Mouse (Mus musculus) lung, embryonic 15.5 days (tissue): ENCODE results near the gene Asb11. TPM values are rescaled to one million over a fixed set of nuclear protein-coding genes. Genes with fewer than 3 reads are reported as not detected.

Experiments
- ATAC-seq: fragments of 200-750 bp; cut with Nextera tagmentation; 2 replicates; pipeline ENCODE4 v1.8.0; 2017; ENCODE audit warnings: moderate number of reproducible peaks, borderline replicate concordance; ENCODE audit not compliant: low FRiP score, low TSS enrichment; ENCODE audit errors: extremely low read depth
- H3K27ac ChIP-seq: fragments of 300-500 bp; sonication (generic); 2 replicates; pipeline ENCODE4 v1.5.1; 2015; ENCODE audit warnings: moderate library complexity, mild to moderate bottlenecking, inconsistent platforms
- H3K27me3 ChIP-seq: fragments of 300-500 bp; sonication (generic); 2 replicates; pipeline ENCODE4 v1.6.1; 2015; ENCODE audit warnings: inconsistent platforms
- H3K36me3 ChIP-seq: fragments of 300-500 bp; sonication (generic); 2 replicates; pipeline ENCODE4 v1.6.1; 2015; ENCODE audit warnings: inconsistent platforms
- H3K4me1 ChIP-seq: fragments of 300-500 bp; sonication (generic); 2 replicates; pipeline ENCODE4 v1.6.1; 2015; ENCODE audit warnings: inconsistent platforms
- H3K4me2 ChIP-seq: fragments of 300-500 bp; sonication (generic); 2 replicates; pipeline ENCODE4 v1.6.1; 2015; ENCODE audit warnings: inconsistent platforms, mild to moderate bottlenecking, moderate library complexity
- H3K4me3 ChIP-seq: fragments of 300-500 bp; sonication (generic); 2 replicates; pipeline ENCODE4 v1.5.1; 2015; ENCODE audit warnings: mild to moderate bottlenecking, inconsistent platforms
- H3K9ac ChIP-seq: fragments of 300-500 bp; sonication (generic); 2 replicates; pipeline ENCODE4 v1.6.1; 2015; ENCODE audit warnings: inconsistent platforms
- H3K9me3 ChIP-seq: fragments of 300-500 bp; sonication (generic); 2 replicates; pipeline ENCODE4 v1.6.1; 2016; ENCODE audit warnings: inconsistent platforms
- WGBS: fragments of 180-500 bp; shearing (Covaris S2); methylation state at CpG from one replicate; pipeline ENCODE4 v1.1.7; 2015; 5-methylcytosine and 5-hydroxymethylcytosine counted together
- polyA plus RNA-seq: library from polyadenylated mRNA; unstranded; fragments of >200 nt; fragmentation: Nextera tagmentation; extraction: Ambion mirVana; gene quantifications from 2 replicates; pipeline ENCODE4 v1.2.1, GENCODE M21; 2015

Gene Asb11
- polyA plus RNA-seq, 1 experiment from 2014 or later = 0.65 TPM

- Histone ChIP-seq H3K4me1 (peaks cover 9% of the 10 kb centered on the region; the same call in 1 of the 2 replicates), H3K27me3 (no peaks in the 10 kb centered on the region), H3K4me3 (peak overlapping the region; percentile 57), H3K9ac (peak overlapping the region; percentile 65), H3K27ac (no peak overlapping the region), H3K4me2 (peak overlapping the region; percentile 54), H3K9me3 (no peaks in the 10 kb centered on the region), H3K36me3 (peaks cover 11% of the 10 kb centered on the region; the same call in 1 of the 2 replicates)
- 28% methylated on average over 3 of the region's 3 CpGs for WGBS
- ATAC-seq = no peak
These were observed 16.3 kb upstream of the Asb11 start for GRCm38 (mm10) chrX:164420518-164420917.

GRCm38 (mm10) chrX:164424821-164425220 lies 12.0 kb upstream of the Asb11 start:
- H3K36me3 ChIP-seq = peaks cover 11% of the 10 kb centered on the region; the same call in 1 of the 2 replicates
- 83% methylated on average over 1 of the region's 1 CpGs for WGBS
- no peak for ATAC-seq
- no peak overlapping the region for H3K27ac ChIP-seq
- peaks cover 9% of the 10 kb centered on the region; the same call in 1 of the 2 replicates for H3K4me1 ChIP-seq
- H3K4me3 ChIP-seq = no peak overlapping the region
- no peak overlapping the region for H3K9ac ChIP-seq
- no peak overlapping the region for H3K4me2 ChIP-seq
- no peaks in the 10 kb centered on the region for H3K27me3 ChIP-seq
- H3K9me3 ChIP-seq = no peaks in the 10 kb centered on the region

- no peak overlapping the region for H3K27ac ChIP-seq
These were observed 9.5 kb upstream of the Asb11 start for GRCm38 (mm10) chrX:164427295-164427694.

GRCm38 (mm10) chrX:164428224-164428623 lies 8.6 kb upstream of the Asb11 start:
- ATAC-seq = no peak
- no peaks in the 10 kb centered on the region for H3K27me3 ChIP-seq
- no peak overlapping the region for H3K9ac ChIP-seq
- H3K4me1 ChIP-seq = no peaks in the 10 kb centered on the region
- no peaks in the 10 kb centered on the region for H3K9me3 ChIP-seq
- no peak overlapping the region for H3K4me3 ChIP-seq
- H3K36me3 ChIP-seq = peaks cover 20% of the 10 kb centered on the region
- H3K27ac ChIP-seq = no peak overlapping the region
- H3K4me2 ChIP-seq = no peak overlapping the region
- 75% methylated on average over 2 of the region's 2 CpGs for WGBS

More at GRCm38 (mm10) chrX:164427295-164427694, 9.5 kb upstream of the Asb11 start:
- WGBS = 87% methylated on average over 4 of the region's 4 CpGs
- H3K9ac ChIP-seq = no peak overlapping the region
- ATAC-seq = no peak
- H3K4me2 ChIP-seq = no peak overlapping the region
- H3K4me1 ChIP-seq = no peaks in the 10 kb centered on the region
- no peak overlapping the region for H3K4me3 ChIP-seq
- H3K9me3 ChIP-seq = no peaks in the 10 kb centered on the region
- H3K27me3 ChIP-seq = no peaks in the 10 kb centered on the region
- H3K36me3 ChIP-seq = peaks cover 24% of the 10 kb centered on the region

GRCm38 (mm10) chrX:164430621-164431020 lies 6.2 kb upstream of the Asb11 start:
- no peak overlapping the region for H3K9ac ChIP-seq
- no peak for ATAC-seq

GRCm38 (mm10) chrX:164431133-164431532 lies 5.7 kb upstream of the Asb11 start:
- peaks cover 16% of the 10 kb centered on the region for H3K36me3 ChIP-seq
- H3K4me2 ChIP-seq = no peak overlapping the region
- H3K9ac ChIP-seq = no peak overlapping the region
- H3K27me3 ChIP-seq = no peaks in the 10 kb centered on the region
- no peaks in the 10 kb centered on the region for H3K4me1 ChIP-seq
- H3K4me3 ChIP-seq = no peak overlapping the region
- no peak for ATAC-seq
- no peaks in the 10 kb centered on the region for H3K9me3 ChIP-seq
- H3K27ac ChIP-seq = no peak overlapping the region
- WGBS = 81% methylated on average over 2 of the region's 2 CpGs

More at GRCm38 (mm10) chrX:164430621-164431020, 6.2 kb upstream of the Asb11 start:
- WGBS = 68% methylated on average over 6 of the region's 6 CpGs
- Histone ChIP-seq H3K4me2 (no peak overlapping the region), H3K4me1 (no peaks in the 10 kb centered on the region), H3K9me3 (no peaks in the 10 kb centered on the region), H3K4me3 (no peak overlapping the region), H3K36me3 (peaks cover 16% of the 10 kb centered on the region), H3K27ac (no peak overlapping the region), H3K27me3 (no peaks in the 10 kb centered on the region)

- no peaks in the 10 kb centered on the region for H3K27me3 ChIP-seq
- no peak overlapping the region for H3K4me2 ChIP-seq
- no peak overlapping the region for H3K9ac ChIP-seq
- no peak for ATAC-seq
- no peak overlapping the region for H3K27ac ChIP-seq
- H3K4me3 ChIP-seq = no peak overlapping the region
- H3K9me3 ChIP-seq = no peaks in the 10 kb centered on the region
- 83% methylated on average over 6 of the region's 6 CpGs for WGBS
- no peaks in the 10 kb centered on the region for H3K4me1 ChIP-seq
- H3K36me3 ChIP-seq = peaks cover 16% of the 10 kb centered on the region
These were observed 5.3 kb upstream of the Asb11 start for GRCm38 (mm10) chrX:164431541-164431940.

GRCm38 (mm10) chrX:164432682-164433081 lies 4.1 kb upstream of the Asb11 start:
- no peak overlapping the region for H3K27ac ChIP-seq
- H3K4me2 ChIP-seq = no peak overlapping the region
- no peak overlapping the region for H3K9ac ChIP-seq
- H3K36me3 ChIP-seq = peaks cover 16% of the 10 kb centered on the region
- no peaks in the 10 kb centered on the region for H3K4me1 ChIP-seq
- no peak for ATAC-seq
- 96% methylated on average over 9 of the region's 9 CpGs for WGBS
- no peaks in the 10 kb centered on the region for H3K27me3 ChIP-seq
- H3K4me3 ChIP-seq = no peak overlapping the region
- H3K9me3 ChIP-seq = no peaks in the 10 kb centered on the region

GRCm38 (mm10) chrX:164439462-164439861 lies 2.7 kb downstream of the Asb11 start:
- H3K9ac ChIP-seq = no peak overlapping the region
- ATAC-seq = no peak
- H3K9me3 ChIP-seq = no peaks in the 10 kb centered on the region
- WGBS = 71% methylated on average over 7 of the region's 7 CpGs
- H3K27me3 ChIP-seq = no peaks in the 10 kb centered on the region
- no peak overlapping the region for H3K27ac ChIP-seq
- H3K36me3 ChIP-seq = no peaks in the 10 kb centered on the region
- no peak overlapping the region for H3K4me2 ChIP-seq
- no peak overlapping the region for H3K4me3 ChIP-seq
- 0 out of 2 replicates have a peak, but pooled peaks cover 3% of the 10 kb centered on the region for H3K4me1 ChIP-seq

- no peak overlapping the region for H3K4me2 ChIP-seq
- peak; percentile 92 for ATAC-seq
- WGBS = 47% methylated on average over 2 of the region's 2 CpGs
- H3K27me3 ChIP-seq = no peaks in the 10 kb centered on the region
- H3K27ac ChIP-seq = peak overlapping the region; percentile 84
- no peak overlapping the region for H3K9ac ChIP-seq
- no peaks in the 10 kb centered on the region for H3K36me3 ChIP-seq
- 0 out of 2 replicates have a peak, but pooled peaks cover 3% of the 10 kb centered on the region for H3K4me1 ChIP-seq
- no peaks in the 10 kb centered on the region for H3K9me3 ChIP-seq
- H3K4me3 ChIP-seq = no peak overlapping the region
These were observed 3.3 kb downstream of the Asb11 start for GRCm38 (mm10) chrX:164440140-164440539.

- 63% methylated on average over 3 of the region's 3 CpGs for WGBS
- no peak overlapping the region for H3K4me3 ChIP-seq
- peak; percentile 30; the same call in 1 of the 2 replicates for ATAC-seq
- no peak overlapping the region for H3K4me2 ChIP-seq
- H3K27me3 ChIP-seq = no peaks in the 10 kb centered on the region
- H3K9me3 ChIP-seq = no peaks in the 10 kb centered on the region
- H3K4me1 ChIP-seq = 0 out of 2 replicates have a peak, but pooled peaks cover 3% of the 10 kb centered on the region
- H3K27ac ChIP-seq = peak overlapping the region; percentile 84
- no peaks in the 10 kb centered on the region for H3K36me3 ChIP-seq
- no peak overlapping the region for H3K9ac ChIP-seq
These were observed 3.9 kb downstream of the Asb11 start for GRCm38 (mm10) chrX:164440703-164441102.

- Histone ChIP-seq H3K36me3 (no peaks in the 10 kb centered on the region), H3K27ac (peak overlapping the region; percentile 84), H3K4me1 (0 out of 2 replicates have a peak, but pooled peaks cover 3% of the 10 kb centered on the region), H3K9ac (no peak overlapping the region), H3K4me2 (no peak overlapping the region), H3K27me3 (no peaks in the 10 kb centered on the region), H3K4me3 (no peak overlapping the region), H3K9me3 (no peaks in the 10 kb centered on the region)
- ATAC-seq = no peak
- 77% methylated on average over 3 of the region's 3 CpGs for WGBS
These were observed 4.5 kb downstream of the Asb11 start for GRCm38 (mm10) chrX:164441306-164441705.

GRCm38 (mm10) chrX:164445601-164446000 lies 8.8 kb downstream of the Asb11 start:
- Histone ChIP-seq H3K4me2 (no peak overlapping the region), H3K4me1 (0 out of 2 replicates have a peak, but pooled peaks cover 3% of the 10 kb centered on the region), H3K9me3 (no peaks in the 10 kb centered on the region), H3K4me3 (no peak overlapping the region), H3K9ac (no peak overlapping the region), H3K27me3 (no peaks in the 10 kb centered on the region), H3K27ac (no peak overlapping the region), H3K36me3 (no peaks in the 10 kb centered on the region)
- no peak for ATAC-seq
- 48% methylated on average over 12 of the region's 12 CpGs for WGBS
